Mouse (Mus musculus): ENCODE measurements around the gene Asphd1.

DNA sequence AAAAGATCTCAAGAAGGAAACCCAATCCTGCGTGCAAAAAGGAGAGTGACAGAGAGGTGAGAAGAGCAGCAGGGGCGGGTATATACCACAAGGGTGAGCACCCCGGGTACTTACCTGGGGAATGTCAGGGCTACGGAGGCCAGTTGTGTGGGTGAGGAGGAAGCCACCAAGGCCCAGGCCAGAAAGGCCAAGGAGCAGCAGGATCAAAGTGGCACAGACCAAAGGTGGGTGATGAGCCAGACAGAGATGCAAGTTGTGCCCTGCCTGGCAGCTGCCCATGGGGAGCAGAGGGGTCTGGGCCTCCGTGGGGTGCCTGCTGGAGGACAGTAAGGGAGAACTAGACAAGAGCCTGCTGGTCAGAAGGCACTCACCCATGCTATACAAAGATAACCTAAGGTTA is 52.5 kb downstream of the Asphd1 start:
- TF ChIP-seq CTCF (IDR thresholded peaks at IDR 0.05; ENCODE audit: borderline replicate concordance, insufficient read depth, low read depth, low read length): no peak
- no peak for TF ChIP-seq POLR2A (IDR thresholded peaks at IDR 0.05; ENCODE audit: borderline replicate concordance, insufficient read depth, low read length)

All from cerebellum, adult 2 months (tissue).